Mouse (Mus musculus) liver, adult 2 months (tissue): Measurements from ENCODE around the gene Map4k1. TPM values are rescaled to one million over a fixed set of nuclear protein-coding genes. Genes with fewer than 3 reads are reported as not detected.

ENCODE experiments used
- DNase-seq: peaks from one replicate; pipeline ENCODE4 v3.0.0-alpha.2; 2011; ENCODE audit warnings: low read depth, low spot score; ENCODE audit errors: extremely low read depth
- H3K27ac ChIP-seq: fragments of 200-500 bp; replicated peaks from 2 replicates; pipeline ENCODE4 v1.5.1; 2012; ENCODE audit warnings: low read depth, mild to moderate bottlenecking, control low read depth, inconsistent platforms, low read length; ENCODE audit not compliant: insufficient read depth
- H3K27me3 ChIP-seq: fragments of 200-500 bp; 2 replicates; pipeline ENCODE4 v1.6.1; 2012; ENCODE audit warnings: mild to moderate bottlenecking, moderate library complexity, low read length, inconsistent platforms; ENCODE audit not compliant: control insufficient read depth, insufficient read depth
- H3K36me3 ChIP-seq: fragments of 200-500 bp; 2 replicates; pipeline ENCODE4 v1.6.1; 2012; ENCODE audit warnings: low read length, inconsistent platforms; ENCODE audit not compliant: control insufficient read depth, insufficient read depth
- H3K4me1 ChIP-seq: fragments of 200-500 bp; 2 replicates; pipeline ENCODE4 v1.6.1; 2011; ENCODE audit warnings: low read length; ENCODE audit not compliant: control insufficient read depth, insufficient read depth
- H3K4me3 ChIP-seq: fragments of 200-500 bp; 2 replicates; pipeline ENCODE4 v1.5.1; 2011; ENCODE audit warnings: low read depth, mild to moderate bottlenecking, control low read depth, low read length, moderate library complexity; ENCODE audit not compliant: insufficient read depth
- H3K79me2 ChIP-seq: fragments of 200-500 bp; 2 replicates; pipeline ENCODE4 v1.6.1; 2012; ENCODE audit warnings: inconsistent platforms, mild to moderate bottlenecking, low read length, moderate library complexity; ENCODE audit not compliant: control insufficient read depth, insufficient read depth
- H3K9ac ChIP-seq: fragments of 200-500 bp; 2 replicates; pipeline ENCODE4 v1.6.1; 2012; ENCODE audit warnings: low read depth, mild to moderate bottlenecking, control low read depth, inconsistent platforms, low read length
- CTCF ChIP-seq: fragments of 200-500 bp; IDR thresholded peaks from 2 replicates; pipeline ENCODE4 v1.5.1; 2011; ENCODE audit warnings: low read depth, low read length, control low read depth
- POLR2A ChIP-seq: fragments of 200-500 bp; IDR thresholded peaks from 2 replicates; pipeline ENCODE4 v1.6.1; 2011; ENCODE audit warnings: low read length, control low read depth; ENCODE audit not compliant: insufficient read depth; ENCODE audit errors: extremely low read depth
- WGBS: fragments of 180-500 bp; shearing (Covaris S2); methylation state at CpG from one replicate; pipeline ENCODE4 v1.1.7; 2018; 5-methylcytosine and 5-hydroxymethylcytosine counted together
- polyA plus RNA-seq: library from polyadenylated mRNA; depleted of rRNA; stranded (reverse); fragments of >200 nt; gene quantifications from 2 replicates; pipeline ENCODE4 v1.2.3, GENCODE M21; 2012
- total RNA-seq: library from RNA; depleted of rRNA; stranded (reverse); fragments of >200 nt; gene quantifications from 2 replicates; pipeline ENCODE4 v1.2.3, GENCODE M21; 2014

The Map4k1 gene
- total and polyA plus RNA-seq, 2 experiments = 0.18 to 1.5 TPM

DNA sequence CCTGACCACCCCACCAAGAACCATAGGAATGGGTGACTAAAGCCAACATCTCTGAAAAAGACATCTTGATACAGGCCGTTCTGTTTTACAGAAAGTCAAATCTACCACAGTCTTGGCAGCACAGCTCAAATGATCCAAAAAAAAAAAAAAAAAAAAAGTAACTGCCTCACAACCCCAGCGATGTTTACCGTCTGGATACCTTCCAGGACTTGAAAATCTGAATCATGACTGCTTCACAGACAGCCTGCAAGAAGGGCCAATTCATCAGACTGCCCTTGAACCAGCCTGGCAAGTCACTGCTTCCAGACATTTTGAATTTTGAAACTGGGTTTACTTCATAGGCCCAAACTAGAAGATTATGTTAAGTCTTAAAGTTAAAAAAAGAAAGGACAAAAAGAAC lies 29.1 kb upstream of the Map4k1 start:
- TF ChIP-seq CTCF = no peak
- no peak for TF ChIP-seq POLR2A
- H3K4me3 ChIP-seq = no peak overlapping the region
- peak overlapping the region; percentile 53 for H3K27ac ChIP-seq
- 2% methylated on average over 3 of the region's 3 CpGs for WGBS
- H3K9ac ChIP-seq = no peak overlapping the region
- no peaks in the 10 kb centered on the region for H3K27me3 ChIP-seq
- peaks cover 42% of the 10 kb centered on the region for H3K4me1 ChIP-seq
- peaks cover 2% of the 10 kb centered on the region; the same call in 1 of the 2 replicates for H3K36me3 ChIP-seq
- DNase-seq = peak; percentile 94
- peaks cover 63% of the 10 kb centered on the region for H3K79me2 ChIP-seq

DNA sequence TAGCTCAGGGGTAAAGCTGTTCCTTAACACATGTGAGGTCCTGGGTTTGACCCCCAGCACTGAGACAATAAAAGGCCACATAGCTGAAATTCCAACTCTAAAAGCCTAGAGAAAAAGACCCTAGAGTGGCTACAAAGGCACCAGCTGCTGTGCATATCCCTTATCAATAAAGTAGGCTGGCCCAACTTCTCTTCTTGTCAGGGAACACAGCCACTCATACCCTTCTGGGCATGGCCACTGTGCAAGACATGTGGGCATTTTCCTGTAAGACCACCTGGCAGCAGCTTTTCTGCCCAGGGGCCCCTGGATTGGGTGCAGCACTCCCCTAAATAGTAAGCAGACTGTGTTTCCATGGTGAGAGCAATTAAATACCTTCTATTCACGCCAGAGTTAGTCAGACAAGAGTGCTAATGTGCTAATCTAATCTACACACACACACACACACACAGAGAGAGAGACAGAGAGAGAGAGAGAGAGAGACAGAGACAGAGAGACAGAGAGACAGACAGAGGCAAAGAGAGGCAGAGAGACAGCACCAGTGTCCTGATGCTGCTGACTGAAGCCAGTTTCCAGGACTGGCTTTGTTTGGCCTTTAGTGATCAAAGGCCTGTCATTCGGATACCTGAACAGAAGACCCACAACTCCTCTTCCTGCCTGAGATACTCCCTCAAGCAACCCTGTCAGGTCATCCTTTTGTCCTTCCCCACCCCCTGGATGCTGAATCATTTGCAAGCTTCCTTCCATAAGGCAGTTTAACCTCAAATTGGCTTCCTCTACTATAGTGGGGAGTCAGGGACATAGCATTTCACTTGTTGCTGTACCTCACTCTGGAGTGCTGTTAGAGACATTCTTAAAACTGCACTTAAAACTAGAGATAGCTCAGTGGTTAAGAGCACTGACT lies 28.1 kb upstream of the Map4k1 start:
- H3K79me2 ChIP-seq = peaks cover 62% of the 10 kb centered on the region
- peaks cover 2% of the 10 kb centered on the region; the same call in 1 of the 2 replicates for H3K36me3 ChIP-seq
- DNase-seq = no peak
- TF ChIP-seq CTCF (no peak), POLR2A (no peak)
- H3K27ac ChIP-seq = peak overlapping the region; percentile 10
- WGBS = 34% methylated on average over 2 of the region's 2 CpGs
- no peaks in the 10 kb centered on the region for H3K27me3 ChIP-seq
- peaks cover 48% of the 10 kb centered on the region for H3K4me1 ChIP-seq
- no peak overlapping the region for H3K4me3 ChIP-seq
- H3K9ac ChIP-seq = no peak overlapping the region

DNA sequence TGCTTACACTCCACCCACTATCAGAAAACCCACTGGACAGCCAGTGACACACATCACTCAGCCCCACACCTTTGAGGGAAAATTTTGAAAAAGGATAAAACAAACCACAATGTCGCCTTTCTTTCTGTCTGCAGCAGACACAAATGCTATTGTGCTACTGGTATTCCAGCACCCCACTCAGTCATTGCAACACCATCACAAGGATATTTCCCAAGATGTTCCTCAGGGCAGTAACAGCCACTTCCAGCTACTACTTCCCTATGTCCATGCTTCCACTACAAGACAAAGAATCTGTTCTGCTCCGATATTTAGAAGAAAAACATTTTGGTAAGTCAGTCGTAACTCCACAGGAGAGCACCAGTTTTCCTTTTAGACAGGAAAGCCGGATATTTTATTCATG lies 27.1 kb upstream of the Map4k1 start:
- Histone ChIP-seq H3K4me3 (no peak overlapping the region), H3K36me3 (peaks cover 1% of the 10 kb centered on the region; the same call in 1 of the 2 replicates), H3K79me2 (peaks cover 52% of the 10 kb centered on the region), H3K27me3 (no peaks in the 10 kb centered on the region), H3K4me1 (peaks cover 51% of the 10 kb centered on the region), H3K9ac (no peak overlapping the region), H3K27ac (no peak overlapping the region)
- TF ChIP-seq CTCF = no peak
- TF ChIP-seq POLR2A = no peak
- WGBS = 77% methylated on average over 4 of the region's 4 CpGs
- no peak for DNase-seq

DNA sequence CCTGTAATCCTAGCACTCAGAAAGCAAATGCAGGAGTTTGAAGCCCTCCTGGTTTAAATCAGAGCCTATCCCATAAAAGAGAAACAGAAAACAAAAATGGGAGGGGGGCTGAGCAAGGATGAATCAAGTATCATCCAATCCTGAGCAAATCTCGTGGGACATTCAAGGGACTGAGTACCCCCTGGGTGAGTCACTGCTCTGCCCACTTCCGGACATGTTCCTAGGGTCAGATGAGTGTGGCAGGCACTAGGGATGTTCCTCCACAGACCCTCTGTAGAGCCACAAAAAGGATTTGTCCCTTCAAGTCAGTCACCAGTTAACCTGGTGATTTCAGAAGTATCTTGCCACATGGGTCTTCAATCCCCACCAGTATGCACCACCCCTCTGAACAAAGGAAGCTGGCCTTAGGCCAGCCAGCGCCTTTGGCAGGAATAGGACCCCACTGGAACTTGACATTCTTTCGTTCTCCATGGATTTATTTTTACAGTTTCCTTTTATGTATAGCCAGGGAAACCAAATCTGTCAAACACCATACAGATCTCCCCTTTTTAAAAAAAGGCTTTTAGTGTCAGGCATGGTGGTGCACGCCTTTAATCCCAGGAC lies 26.5 kb upstream of the Map4k1 start:
- no peak overlapping the region for H3K9ac ChIP-seq
- no peak overlapping the region for H3K4me3 ChIP-seq
- peaks cover 54% of the 10 kb centered on the region for H3K79me2 ChIP-seq
- WGBS = 58% methylated on average over 5 of the region's 5 CpGs
- no peaks in the 10 kb centered on the region for H3K36me3 ChIP-seq
- no peak for DNase-seq
- H3K27ac ChIP-seq = 0 out of 2 replicates have a peak overlapping the region, but pooled peaks have one; percentile 27
- TF ChIP-seq POLR2A (no peak), CTCF (no peak)
- peaks cover 51% of the 10 kb centered on the region for H3K4me1 ChIP-seq
- no peaks in the 10 kb centered on the region for H3K27me3 ChIP-seq

DNA sequence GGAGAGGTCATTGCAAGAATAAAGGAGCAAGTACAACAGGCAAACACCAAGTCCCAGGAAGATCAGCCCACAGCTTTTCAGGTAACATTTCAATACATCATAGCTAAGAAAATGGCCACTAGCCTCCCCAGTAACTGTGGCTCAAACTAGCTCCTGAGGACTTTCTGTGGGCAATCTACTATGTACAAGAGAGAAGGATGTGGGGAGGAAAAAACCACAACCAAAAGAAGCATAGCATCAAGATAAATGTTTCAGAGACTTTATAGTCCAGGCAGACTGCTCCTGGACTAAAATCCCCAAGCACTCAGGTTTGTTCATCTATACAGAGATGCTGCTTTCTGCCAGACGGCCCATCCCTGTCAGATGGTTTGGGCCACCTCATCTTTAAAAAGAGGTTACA lies 25.6 kb upstream of the Map4k1 start:
- no peak for TF ChIP-seq CTCF
- TF ChIP-seq POLR2A = no peak
- peaks cover 57% of the 10 kb centered on the region for H3K79me2 ChIP-seq
- 69% methylated on average over 1 of the region's 1 CpGs for WGBS
- DNase-seq = no peak
- no peaks in the 10 kb centered on the region for H3K36me3 ChIP-seq
- H3K4me3 ChIP-seq = no peak overlapping the region
- H3K9ac ChIP-seq = no peak overlapping the region
- peaks cover 52% of the 10 kb centered on the region for H3K4me1 ChIP-seq
- peak overlapping the region; percentile 30; the same call in 1 of the 2 replicates for H3K27ac ChIP-seq
- no peaks in the 10 kb centered on the region for H3K27me3 ChIP-seq
